ENCODE assay signal across 9 mouse cellular contexts in the genomic region with DNA sequence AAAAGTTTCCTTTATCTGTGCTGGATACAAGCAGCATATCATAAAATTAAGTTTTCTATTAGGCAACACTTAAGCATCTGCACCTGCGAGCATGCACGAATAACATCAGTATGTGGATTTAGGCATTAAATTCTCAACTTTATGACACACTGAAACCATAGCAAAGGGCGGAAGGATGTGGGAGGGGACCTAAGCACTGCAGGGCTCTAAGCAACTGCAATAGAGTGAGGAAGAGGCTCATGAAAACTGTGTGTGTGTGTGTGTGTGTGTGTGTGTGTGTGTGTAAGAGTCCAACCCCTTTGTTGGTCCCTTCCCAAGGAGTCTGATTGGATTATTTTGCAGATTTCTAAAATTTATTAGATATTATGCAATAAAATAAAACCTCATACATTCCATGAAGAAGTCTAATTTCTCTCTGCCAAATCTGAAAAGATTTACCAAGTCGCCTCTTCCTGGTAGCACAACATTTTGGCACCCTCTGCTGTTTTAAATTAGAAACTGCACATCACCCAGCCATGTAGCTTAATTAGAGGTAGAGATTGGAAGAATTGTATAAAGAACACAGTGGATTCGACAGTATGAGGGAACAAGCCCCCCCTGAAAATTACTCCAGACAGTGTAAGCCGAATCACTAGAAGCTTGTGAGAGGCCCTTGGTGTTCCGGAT. TPM values are rescaled to one million over a fixed set of nuclear protein-coding genes. Genes with fewer than 3 reads are reported as not detected.
DNase-seq lines count a peak whose midpoint lies in the region; ATAC-seq lines count a peak whose summit lies in the region.
"Had no signal": no experiment of that assay in that cellular context is flagged by ENCODE, and none has a peak within 500 bp of the region (broad histone marks: within the 10 kb centered on the region; RNA-seq: fewer than 3 reads in every experiment).

No protein-coding gene starts in this region.

- H3K27ac ChIP-seq in neural tube, embryonic 11.5 days (ENCODE audit: low read depth, low read length) = no peak overlapping the region
- H3K27ac ChIP-seq in intestine, embryonic 16.5 days (ENCODE audit: low read length) = no peak overlapping the region

- WGBS in neural tube, embryonic 11.5 days = 59% methylated on average over 7 of the region's 7 CpGs
- WGBS in intestine, embryonic 16.5 days = 46% methylated on average over 7 of the region's 7 CpGs

- H3K4me2 ChIP-seq in neural tube, embryonic 11.5 days (ENCODE audit: low read depth) = no peak overlapping the region
- no peak overlapping the region for H3K4me2 ChIP-seq in intestine, embryonic 16.5 days (ENCODE audit: low read depth, low read length)

- peak; percentile 39 for DNase-seq in neural tube, embryonic 11.5 days (ENCODE audit: low spot score)
- DNase-seq in neural tube, embryonic 10.5 days (ENCODE audit: extremely low spot score, low spot score) = no peak
- DNase-seq in R1 (ENCODE audit: low read depth, low spot score) = peak; percentile 61
- DNase-seq in cerebellum, postnatal 36 days = peak; percentile 11 to 44
- DNase-seq in left cerebral cortex, postnatal 14 days (ENCODE audit: low spot score in 2 of 2) = peak; percentile 74 to 76
- peak; percentile 12 to 15 for DNase-seq in right cerebral cortex, postnatal 36 days (ENCODE audit: low spot score in 2 of 2)

- no peaks in the 10 kb centered on the region for H3K9me3 ChIP-seq in neural tube, embryonic 11.5 days (ENCODE audit: control insufficient read depth, low read length)
- no peaks in the 10 kb centered on the region for H3K9me3 ChIP-seq in intestine, embryonic 16.5 days (ENCODE audit: control insufficient read depth, low read length)

- H3K4me3 ChIP-seq in neural tube, embryonic 11.5 days (ENCODE audit: low read depth, low read length) = no peak overlapping the region
- no peak overlapping the region for H3K4me3 ChIP-seq in intestine, embryonic 16.5 days (ENCODE audit: low read length)

- ATAC-seq in neural tube, embryonic 11.5 days (ENCODE audit: insufficient read depth, low FRiP score, low TSS enrichment) = no peak
- ATAC-seq in intestine, embryonic 16.5 days = 0 out of 2 replicates have a peak, but pooled peaks have one; percentile 46
- no peak for ATAC-seq in erythroid progenitor cell, adult 5-6 weeks (replicated peaks; ENCODE audit: low FRiP score, poor library complexity, severe bottlenecking)

- H3K9ac ChIP-seq in neural tube, embryonic 11.5 days (ENCODE audit: low read length) = no peak overlapping the region
- no peak overlapping the region for H3K9ac ChIP-seq in intestine, embryonic 16.5 days (ENCODE audit: low read depth, low read length)

- intact Hi-C loops in left cerebral cortex, postnatal 14 days (cut with DNase I) = loop anchor here (1.0 kb wide), 1 partner anchor 104 kb away; no protein-coding TSS in a partner anchor

- H3K36me3 ChIP-seq in neural tube, embryonic 11.5 days (ENCODE audit: control insufficient read depth, insufficient read depth, low read length) = no peaks in the 10 kb centered on the region
- no peaks in the 10 kb centered on the region for H3K36me3 ChIP-seq in intestine, embryonic 16.5 days (ENCODE audit: control insufficient read depth, insufficient read depth, low read length)

- H3K27me3 ChIP-seq in neural tube, embryonic 11.5 days (ENCODE audit: control insufficient read depth, insufficient read depth, low read length) = no peaks in the 10 kb centered on the region
- no peaks in the 10 kb centered on the region for H3K27me3 ChIP-seq in intestine, embryonic 16.5 days (replicated peaks; ENCODE audit: control insufficient read depth, insufficient read depth, low read length)

- no peaks in the 10 kb centered on the region for H3K4me1 ChIP-seq in neural tube, embryonic 11.5 days (ENCODE audit: control insufficient read depth, insufficient read depth, low read length)
- peaks cover 3% of the 10 kb centered on the region; the same call in 1 of the 2 replicates for H3K4me1 ChIP-seq in intestine, embryonic 16.5 days (ENCODE audit: control insufficient read depth, insufficient read depth, low read length)

RNA-seq across cellular contexts. Expression of a gene that starts 38.9 kb away (rescaled TPM):
- not detected in 2 replicates for polyA plus RNA-seq in neural tube, embryonic 11.5 days (2014; fragmentation: Nextera tagmentation; extraction: Ambion mirVana)
- 93.5 and 131 TPM in 2 replicates for polyA plus RNA-seq in intestine, embryonic 16.5 days (2015; fragmentation: Nextera tagmentation; extraction: Ambion mirVana)
- under 1 TPM in 1 of 2 experiments, not detected in 1; 0.13 TPM for total RNA-seq in left cerebral cortex, postnatal 14 days (2021)
- not detected in 2 replicates for total RNA-seq in erythroid progenitor cell, adult 5-6 weeks (2015; ENCODE audit: low replicate concordance)
- total RNA-seq in erythroid progenitor cell, adult 5-6 weeks (2017; ENCODE audit: low replicate concordance) = not detected in 2 replicates
- polyA plus RNA-seq: neural tube, embryonic 14.5 days had no signal
